Mouse (Mus musculus) thymus, adult 2 months (tissue): ENCODE results near the gene Dnajb7. TPM values are rescaled to one million over a fixed set of nuclear protein-coding genes. Genes with fewer than 3 reads are reported as not detected.

Source experiments
- DNase-seq: peaks from one replicate; pipeline ENCODE4 v3.0.0; 2021
- H3K27ac ChIP-seq: fragments of 200-500 bp; 2 replicates; pipeline ENCODE4 v1.5.1; 2012; ENCODE audit warnings: low read length, control low read depth; ENCODE audit not compliant: control insufficient read depth, insufficient read depth
- H3K27me3 ChIP-seq: fragments of 200-500 bp; 2 replicates; pipeline ENCODE4 v1.6.1; 2012; ENCODE audit warnings: mild to moderate bottlenecking, low read length, moderate library complexity, mixed read lengths; ENCODE audit not compliant: control insufficient read depth, insufficient read depth
- H3K36me3 ChIP-seq: fragments of 200-500 bp; 2 replicates; pipeline ENCODE4 v1.6.1; 2012; ENCODE audit warnings: mild to moderate bottlenecking, low read length, moderate library complexity; ENCODE audit not compliant: control insufficient read depth, insufficient read depth
- H3K4me1 ChIP-seq: fragments of 200-500 bp; replicated peaks from 2 replicates; pipeline ENCODE4 v1.6.1; 2012; ENCODE audit warnings: low read length; ENCODE audit not compliant: control insufficient read depth, insufficient read depth
- H3K4me3 ChIP-seq: fragments of 200-500 bp; 2 replicates; pipeline ENCODE4 v1.5.1; 2012; ENCODE audit warnings: mild to moderate bottlenecking, low read length, control low read depth, moderate library complexity; ENCODE audit not compliant: control insufficient read depth, insufficient read depth
- CTCF ChIP-seq: fragments of 200-500 bp; IDR thresholded peaks from 2 replicates; pipeline ENCODE4 v1.5.1; 2012; ENCODE audit warnings: mild to moderate bottlenecking, control low read depth, low read length, moderate library complexity, borderline replicate concordance; ENCODE audit not compliant: control insufficient read depth, poor library complexity, insufficient read depth; ENCODE audit errors: extremely low read depth
- POLR2A ChIP-seq: fragments of 200-500 bp; IDR thresholded peaks from 2 replicates; pipeline ENCODE4 v1.6.1; 2012; ENCODE audit warnings: mild to moderate bottlenecking, low read length, control low read depth, moderate library complexity; ENCODE audit not compliant: control insufficient read depth, poor library complexity, insufficient read depth; ENCODE audit errors: extremely low read depth
- WGBS: fragments of 180-500 bp; shearing (Covaris S2); methylation state at CpG from one replicate; pipeline ENCODE4 v1.1.7; 2018; 5-methylcytosine and 5-hydroxymethylcytosine counted together
- polyA plus RNA-seq: library from polyadenylated mRNA; depleted of rRNA; stranded (reverse); fragments of >200 nt; gene quantifications from 2 replicates; pipeline ENCODE4 v1.2.3, GENCODE M21; 2012; rRNA removed

The Dnajb7 gene
- polyA plus RNA-seq, 1 experiment: not detected

GRCm38 (mm10) chr15:81361022-81361404, 47.1 kb downstream of the Dnajb7 start:
- H3K27ac ChIP-seq: peak overlapping the region; percentile 48
- H3K4me3 ChIP-seq: no peak overlapping the region
- DNase-seq: no peak
- H3K4me1 ChIP-seq: peaks cover 2% of the 10 kb centered on the region; the same call in 1 of the 2 replicates
- WGBS: 31% methylated on average over 6 of the region's 6 CpGs
- peaks cover 16% of the 10 kb centered on the region for H3K36me3 ChIP-seq
- TF ChIP-seq CTCF: no peak
- TF ChIP-seq POLR2A: no peak
- H3K27me3 ChIP-seq: no peaks in the 10 kb centered on the region

- H3K4me1 ChIP-seq: peaks cover 2% of the 10 kb centered on the region; the same call in 1 of the 2 replicates
Measured at GRCm38 (mm10) chr15:81360345-81361021, 47.6 kb downstream of the Dnajb7 start, which contains the start of gene Slc25a17. Gene Slc25a17, minus strand, starts transcription at chr15:81360812.

GRCm38 (mm10) chr15:81359421-81359820, 48.7 kb downstream of the Dnajb7 start:
- TF ChIP-seq CTCF (no peak), POLR2A (no peak)
- Histone ChIP-seq H3K36me3 (0 out of 2 replicates have a peak, but pooled peaks cover 2% of the 10 kb centered on the region), H3K27ac (no peak overlapping the region), H3K4me1 (peaks cover 2% of the 10 kb centered on the region; the same call in 1 of the 2 replicates), H3K4me3 (no peak overlapping the region), H3K27me3 (no peaks in the 10 kb centered on the region)
- 86% methylated on average over 5 of the region's 5 CpGs for WGBS
- DNase-seq: no peak

More at GRCm38 (mm10) chr15:81360345-81361021, 47.6 kb downstream of the Dnajb7 start, which contains the start of gene Slc25a17:
- TF ChIP-seq POLR2A (no peak; the same call in none of the 2 replicates), CTCF (0 out of 2 replicates have a peak, but pooled peaks have one; percentile 23)
- H3K4me3 ChIP-seq: peak within 1 kb of the TSS; percentile 86
- no peaks in the 10 kb centered on the region for H3K27me3 ChIP-seq
- H3K27ac ChIP-seq: peak within 1 kb of the TSS; percentile 54
- peaks cover 12% of the 10 kb centered on the region for H3K36me3 ChIP-seq
- peak; percentile 97 for DNase-seq
- 1% methylated on average over 30 of the region's 30 CpGs for WGBS

GRCm38 (mm10) chr15:81358943-81359342, 49.2 kb downstream of the Dnajb7 start:
- DNase-seq: no peak
- no peak overlapping the region for H3K27ac ChIP-seq
- 92% methylated on average over 3 of the region's 3 CpGs for WGBS
- no peaks in the 10 kb centered on the region for H3K36me3 ChIP-seq
- H3K4me1 ChIP-seq: peaks cover 2% of the 10 kb centered on the region; the same call in 1 of the 2 replicates
- no peaks in the 10 kb centered on the region for H3K27me3 ChIP-seq
- no peak overlapping the region for H3K4me3 ChIP-seq
- TF ChIP-seq POLR2A (no peak), CTCF (no peak)

GRCm38 (mm10) chr15:81356946-81357345, 51.2 kb downstream of the Dnajb7 start:
- Histone ChIP-seq H3K36me3 (no peaks in the 10 kb centered on the region), H3K27ac (no peak overlapping the region), H3K4me1 (peaks cover 2% of the 10 kb centered on the region; the same call in 1 of the 2 replicates), H3K4me3 (no peak overlapping the region), H3K27me3 (no peaks in the 10 kb centered on the region)
- DNase-seq: no peak
- 92% methylated on average over 5 of the region's 5 CpGs for WGBS
- TF ChIP-seq POLR2A (no peak), CTCF (no peak)

Other genes with a start within 250 kb of the Dnajb7 start
- 114 and 127 TPM in 2 replicates for gene Mrtfa, start 217.5 kb downstream of the Dnajb7 start, polyA plus RNA-seq
- 0.18 TPM in 1 of 2 replicates, not detected in the other for gene Mchr1, start 172.8 kb downstream of the Dnajb7 start, polyA plus RNA-seq
- gene Slc25a17, start 47.5 kb downstream of the Dnajb7 start, polyA plus RNA-seq: 31.0 and 34.6 TPM in 2 replicates
- gene St13, start 8.2 kb downstream of the Dnajb7 start, polyA plus RNA-seq: 20.5 and 22.4 TPM in 2 replicates
- gene Xpnpep3, start 8.2 kb downstream of the Dnajb7 start, polyA plus RNA-seq: 15.9 and 18.0 TPM in 2 replicates
- gene Rbx1, start 58.0 kb upstream of the Dnajb7 start, polyA plus RNA-seq: 85.2 and 104 TPM in 2 replicates
- gene Ep300, start 177.1 kb upstream of the Dnajb7 start, polyA plus RNA-seq: 60.6 and 70.7 TPM in 2 replicates